Mouse (Mus musculus): ENCODE results near the gene Gm17387.
"Not testable (repeated sequence)": the region's sequence is repeated elsewhere in the genome, so short reads cannot be mapped to it uniquely, and the experiment has no call there.

Gm17387 gene

GRCm38 (mm10) chr7:141016707-141017697 is 11.9 kb upstream of the Gm17387 start:
- peak; percentile 26 for DNase-seq

GRCm38 (mm10) chr7:141017824-141018223 is 11.1 kb upstream of the Gm17387 start, which contains the start of gene Ifitm6:
TSS of gene Ifitm6 (minus strand) at chr7:141017924.
- DNase-seq, result not testable (repeated sequence)

- DNase-seq, result no peak
These were observed 9.9 kb upstream of the Gm17387 start for GRCm38 (mm10) chr7:141019028-141019427.

GRCm38 (mm10) chr7:141021489-141022449 is 7.2 kb upstream of the Gm17387 start:
- no peak for DNase-seq

- no peak for DNase-seq
These were observed 3.8 kb upstream of the Gm17387 start for GRCm38 (mm10) chr7:141024865-141025838.

GRCm38 (mm10) chr7:141026097-141026739 is 2.7 kb upstream of the Gm17387 start:
- no peak for DNase-seq

- no peak for DNase-seq
These were observed 2.2 kb upstream of the Gm17387 start for GRCm38 (mm10) chr7:141026740-141027098.

GRCm38 (mm10) chr7:141030390-141030789 is 1.5 kb downstream of the Gm17387 start:
- no peak for DNase-seq

- no peak for DNase-seq
These were observed 3.7 kb downstream of the Gm17387 start for GRCm38 (mm10) chr7:141032458-141033167.

GRCm38 (mm10) chr7:141036624-141037023 is 7.7 kb downstream of the Gm17387 start:
- DNase-seq, result not testable (repeated sequence)

GRCm38 (mm10) chr7:141038090-141039032 is 9.4 kb downstream of the Gm17387 start:
- DNase-seq, result no peak

GRCm38 (mm10) chr7:141039386-141040107 is 10.6 kb downstream of the Gm17387 start:
- DNase-seq, result no peak

- DNase-seq, result no peak
These were observed 12.1 kb downstream of the Gm17387 start for GRCm38 (mm10) chr7:141040867-141041606.

- DNase-seq, result no peak
These were observed 12.7 kb downstream of the Gm17387 start for GRCm38 (mm10) chr7:141041661-141042060.

- DNase-seq, result no peak
These were observed 13.6 kb downstream of the Gm17387 start for GRCm38 (mm10) chr7:141042539-141042938.

- DNase-seq, result no peak
These were observed 18.1 kb downstream of the Gm17387 start for GRCm38 (mm10) chr7:141046931-141047580.

- peak; percentile 88 for DNase-seq
These were observed 18.8 kb downstream of the Gm17387 start for GRCm38 (mm10) chr7:141047581-141048225.
